Mouse (Mus musculus) lung, embryonic 15.5 days (tissue): ENCODE measurements around the gene Anks1b. TPM values are rescaled to one million over a fixed set of nuclear protein-coding genes. Genes with fewer than 3 reads are reported as not detected.

Experiments used
- ATAC-seq: fragments of 200-750 bp; cut with Nextera tagmentation; 2 replicates; pipeline ENCODE4 v1.8.0; 2017; ENCODE audit warnings: moderate number of reproducible peaks, borderline replicate concordance; ENCODE audit not compliant: low FRiP score, low TSS enrichment; ENCODE audit errors: extremely low read depth
- H3K27ac ChIP-seq: fragments of 300-500 bp; sonication (generic); 2 replicates; pipeline ENCODE4 v1.5.1; 2015; ENCODE audit warnings: moderate library complexity, mild to moderate bottlenecking, inconsistent platforms
- H3K27me3 ChIP-seq: fragments of 300-500 bp; sonication (generic); 2 replicates; pipeline ENCODE4 v1.6.1; 2015; ENCODE audit warnings: inconsistent platforms
- H3K36me3 ChIP-seq: fragments of 300-500 bp; sonication (generic); 2 replicates; pipeline ENCODE4 v1.6.1; 2015; ENCODE audit warnings: inconsistent platforms
- H3K4me1 ChIP-seq: fragments of 300-500 bp; sonication (generic); 2 replicates; pipeline ENCODE4 v1.6.1; 2015; ENCODE audit warnings: inconsistent platforms
- H3K4me2 ChIP-seq: fragments of 300-500 bp; sonication (generic); 2 replicates; pipeline ENCODE4 v1.6.1; 2015; ENCODE audit warnings: inconsistent platforms, mild to moderate bottlenecking, moderate library complexity
- H3K4me3 ChIP-seq: fragments of 300-500 bp; sonication (generic); 2 replicates; pipeline ENCODE4 v1.5.1; 2015; ENCODE audit warnings: mild to moderate bottlenecking, inconsistent platforms
- H3K9ac ChIP-seq: fragments of 300-500 bp; sonication (generic); 2 replicates; pipeline ENCODE4 v1.6.1; 2015; ENCODE audit warnings: inconsistent platforms
- H3K9me3 ChIP-seq: fragments of 300-500 bp; sonication (generic); 2 replicates; pipeline ENCODE4 v1.6.1; 2016; ENCODE audit warnings: inconsistent platforms
- WGBS: fragments of 180-500 bp; shearing (Covaris S2); methylation state at CpG from one replicate; pipeline ENCODE4 v1.1.7; 2015; 5-methylcytosine and 5-hydroxymethylcytosine counted together
- polyA plus RNA-seq: library from polyadenylated mRNA; unstranded; fragments of >200 nt; fragmentation: Nextera tagmentation; extraction: Ambion mirVana; gene quantifications from 2 replicates; pipeline ENCODE4 v1.2.1, GENCODE M21; 2015

The Anks1b gene
- polyA plus RNA-seq, 1 experiment from 2014 or later: 0.47 TPM

DNA sequence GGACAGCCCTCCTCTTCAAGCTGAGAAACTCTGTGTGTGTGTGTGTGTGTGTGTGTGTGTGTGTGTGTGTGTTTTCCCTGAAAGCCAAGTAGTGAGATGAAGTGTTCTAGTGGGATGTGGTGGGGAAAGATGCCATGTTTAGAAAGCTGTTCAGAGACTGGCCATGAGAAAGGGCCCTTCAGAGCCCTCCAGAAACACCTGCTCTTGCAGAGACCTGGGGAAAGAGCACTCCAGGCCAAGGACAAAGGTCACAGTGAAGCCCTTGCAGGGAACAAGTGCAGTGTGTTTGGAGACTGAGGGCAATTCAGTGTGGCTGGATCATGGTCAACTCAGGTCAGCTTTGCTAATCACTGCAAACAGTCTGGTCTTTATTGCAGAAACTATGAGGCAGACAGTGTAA is 961.9 kb downstream of the Anks1b start:
- Histone ChIP-seq H3K9ac (no peak overlapping the region), H3K4me2 (no peak overlapping the region), H3K27ac (no peak overlapping the region), H3K4me1 (no peaks in the 10 kb centered on the region), H3K36me3 (no peaks in the 10 kb centered on the region), H3K27me3 (peaks cover 26% of the 10 kb centered on the region), H3K4me3 (no peak overlapping the region), H3K9me3 (no peaks in the 10 kb centered on the region)
- ATAC-seq: no peak

DNA sequence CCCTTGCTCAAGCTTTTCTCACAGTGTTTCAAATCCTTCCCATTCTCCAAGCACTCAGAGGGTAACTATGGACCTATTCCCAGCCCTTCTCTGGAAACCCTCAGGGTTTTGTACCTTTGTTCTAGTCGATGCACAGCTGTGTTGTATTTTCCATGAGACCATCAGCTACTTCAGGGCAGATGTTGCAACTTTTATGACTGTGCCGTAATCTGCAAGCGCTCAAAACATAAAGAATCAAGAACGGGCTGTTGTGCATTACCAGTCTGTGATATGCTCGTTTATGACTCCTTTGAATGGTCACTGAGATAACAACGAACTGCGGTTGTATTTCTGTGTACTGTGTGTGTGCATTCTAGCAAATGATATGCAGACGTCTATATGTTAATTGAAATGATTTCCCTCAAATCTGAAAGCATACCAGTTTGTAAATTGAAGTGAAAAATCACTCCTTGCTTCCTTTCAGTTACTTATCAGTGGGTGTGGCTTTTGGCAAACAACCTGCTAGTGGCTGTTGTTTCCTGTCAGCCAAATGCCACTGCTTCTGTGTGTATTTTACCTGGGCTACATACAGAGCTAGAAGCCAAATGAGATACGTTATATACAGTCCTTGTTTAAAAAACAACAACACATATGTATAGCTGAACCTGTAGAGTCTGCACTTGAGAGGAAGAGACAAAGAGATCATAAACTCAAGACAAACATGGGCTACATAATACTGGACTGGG is 966.5 kb downstream of the Anks1b start:
- Histone ChIP-seq H3K27me3 (no peaks in the 10 kb centered on the region), H3K4me2 (no peak overlapping the region), H3K4me1 (no peaks in the 10 kb centered on the region), H3K9ac (no peak overlapping the region), H3K4me3 (no peak overlapping the region), H3K36me3 (no peaks in the 10 kb centered on the region), H3K9me3 (no peaks in the 10 kb centered on the region), H3K27ac (no peak overlapping the region)
- 83% methylated on average over 9 of the region's 9 CpGs for WGBS
- ATAC-seq: no peak

DNA sequence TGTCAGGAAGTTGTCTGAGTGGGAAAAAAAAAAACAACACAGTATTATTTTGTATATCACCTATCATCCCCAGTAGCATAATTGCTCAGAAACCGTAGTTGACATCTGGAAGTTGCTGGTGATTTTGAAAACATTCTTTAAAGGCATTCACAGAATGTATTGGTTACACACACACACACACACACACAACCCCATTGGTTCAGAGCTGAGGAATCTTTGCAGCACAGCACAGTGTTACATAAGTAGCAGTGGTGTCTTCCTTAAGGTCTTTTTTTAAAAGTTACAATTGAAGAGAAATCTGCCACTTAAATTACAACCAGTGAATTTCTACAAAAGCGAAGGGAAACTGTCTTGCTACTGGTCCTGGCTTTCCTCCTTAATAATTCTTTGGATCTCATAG is 969.1 kb downstream of the Anks1b start:
- H3K9ac ChIP-seq: no peak overlapping the region
- no peak for ATAC-seq
- no peak overlapping the region for H3K4me2 ChIP-seq
- no peaks in the 10 kb centered on the region for H3K4me1 ChIP-seq
- no peak overlapping the region for H3K27ac ChIP-seq
- no peaks in the 10 kb centered on the region for H3K27me3 ChIP-seq
- WGBS: 69% methylated on average over 2 of the region's 2 CpGs
- H3K4me3 ChIP-seq: no peak overlapping the region
- H3K36me3 ChIP-seq: no peaks in the 10 kb centered on the region
- H3K9me3 ChIP-seq: no peaks in the 10 kb centered on the region

DNA sequence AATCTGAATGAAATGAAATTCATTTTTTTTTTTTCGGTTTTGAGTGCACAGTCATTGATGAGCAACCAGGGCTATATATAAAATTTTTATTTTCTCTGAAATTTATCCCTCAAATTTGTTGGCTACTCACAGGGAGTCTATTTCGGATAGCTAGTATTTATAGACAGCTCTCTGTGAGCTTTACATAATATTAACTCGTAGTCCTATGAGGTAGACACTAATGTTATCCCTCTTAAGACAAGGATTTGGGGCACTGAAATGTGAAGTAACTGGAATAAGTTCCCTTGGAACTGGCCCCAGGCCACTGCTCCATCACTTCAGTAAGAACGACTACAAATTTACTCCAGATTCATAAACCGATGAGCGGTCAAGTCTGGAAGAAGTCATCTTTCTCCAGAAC is 977.8 kb downstream of the Anks1b start:
- Histone ChIP-seq H3K9me3 (no peaks in the 10 kb centered on the region), H3K27ac (no peak overlapping the region), H3K4me1 (no peaks in the 10 kb centered on the region), H3K4me2 (no peak overlapping the region), H3K9ac (no peak overlapping the region), H3K4me3 (no peak overlapping the region), H3K27me3 (no peaks in the 10 kb centered on the region), H3K36me3 (no peaks in the 10 kb centered on the region)
- ATAC-seq: no peak
- 84% methylated on average over 6 of the region's 6 CpGs for WGBS

DNA sequence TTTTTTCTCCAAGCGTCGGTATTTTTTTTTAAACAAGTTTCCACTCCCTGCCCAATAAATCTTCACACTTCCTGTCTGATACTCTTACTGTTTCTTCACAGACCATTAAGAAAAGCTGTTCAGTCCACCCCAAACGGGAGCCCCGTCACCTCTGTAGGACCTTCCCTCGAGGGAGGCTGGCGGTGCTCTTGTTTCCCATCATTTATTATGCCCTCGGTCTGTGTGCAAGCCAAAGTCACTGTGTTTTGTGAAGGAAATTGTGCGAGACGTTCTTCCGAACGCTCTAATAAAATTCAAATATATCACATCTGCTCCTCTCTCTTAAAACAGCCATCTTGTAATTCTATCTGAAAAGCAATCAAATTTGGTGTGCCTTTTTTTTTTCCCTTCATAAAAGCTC is 978.7 kb downstream of the Anks1b start:
- WGBS: 41% methylated on average over 11 of the region's 11 CpGs
- Histone ChIP-seq H3K4me2 (no peak overlapping the region), H3K9ac (no peak overlapping the region), H3K9me3 (no peaks in the 10 kb centered on the region), H3K27me3 (no peaks in the 10 kb centered on the region), H3K4me3 (no peak overlapping the region), H3K27ac (no peak overlapping the region), H3K4me1 (no peaks in the 10 kb centered on the region), H3K36me3 (no peaks in the 10 kb centered on the region)
- no peak for ATAC-seq

DNA sequence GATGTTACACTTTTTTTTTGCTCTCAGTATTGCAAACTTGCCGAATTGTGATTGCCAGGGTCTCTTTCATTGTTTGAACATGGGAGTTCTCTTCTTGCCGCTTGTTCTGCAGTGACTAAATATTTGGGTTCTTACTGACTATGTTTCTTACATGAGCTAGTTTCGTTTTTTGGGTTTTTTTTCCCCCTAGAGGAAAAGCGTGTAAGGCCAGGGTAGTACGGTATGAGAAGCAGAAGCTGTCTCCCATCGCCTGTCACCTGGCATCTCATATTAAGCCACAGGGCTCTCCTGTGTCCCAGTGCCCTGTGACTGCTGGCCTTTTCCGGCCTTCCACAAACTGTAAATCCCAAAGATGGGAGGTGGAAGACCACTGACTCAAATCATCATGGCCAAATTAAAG is 979.1 kb downstream of the Anks1b start:
- ATAC-seq: no peak
- Histone ChIP-seq H3K27ac (no peak overlapping the region), H3K4me2 (no peak overlapping the region), H3K4me1 (no peaks in the 10 kb centered on the region), H3K9me3 (no peaks in the 10 kb centered on the region), H3K27me3 (no peaks in the 10 kb centered on the region), H3K36me3 (no peaks in the 10 kb centered on the region), H3K9ac (no peak overlapping the region), H3K4me3 (no peak overlapping the region)
- WGBS: 66% methylated on average over 7 of the region's 7 CpGs

DNA sequence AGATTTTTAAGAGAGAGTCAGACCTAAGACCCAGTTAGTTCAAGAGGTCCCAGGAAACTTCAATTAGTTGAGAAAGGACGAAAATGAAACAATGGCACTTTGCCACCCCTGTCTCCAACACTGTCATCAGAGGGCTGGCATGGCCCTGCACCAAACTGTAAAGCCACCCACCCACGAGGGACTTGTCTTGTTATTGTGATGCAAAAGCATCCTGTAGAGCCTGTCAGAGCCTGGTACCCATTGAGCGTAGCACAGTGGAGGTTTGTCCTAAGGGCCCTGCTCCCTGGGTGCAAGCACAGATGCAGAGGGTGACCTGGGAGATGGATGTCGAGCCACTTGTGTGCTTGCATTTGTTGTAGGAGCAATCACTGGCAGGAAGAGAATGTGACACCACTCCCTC is 983.4 kb downstream of the Anks1b start:
- Histone ChIP-seq H3K27ac (no peak overlapping the region), H3K27me3 (no peaks in the 10 kb centered on the region), H3K4me3 (no peak overlapping the region), H3K9me3 (no peaks in the 10 kb centered on the region), H3K36me3 (no peaks in the 10 kb centered on the region), H3K9ac (no peak overlapping the region), H3K4me1 (no peaks in the 10 kb centered on the region), H3K4me2 (no peak overlapping the region)
- 35% methylated on average over 4 of the region's 4 CpGs for WGBS
- no peak for ATAC-seq

DNA sequence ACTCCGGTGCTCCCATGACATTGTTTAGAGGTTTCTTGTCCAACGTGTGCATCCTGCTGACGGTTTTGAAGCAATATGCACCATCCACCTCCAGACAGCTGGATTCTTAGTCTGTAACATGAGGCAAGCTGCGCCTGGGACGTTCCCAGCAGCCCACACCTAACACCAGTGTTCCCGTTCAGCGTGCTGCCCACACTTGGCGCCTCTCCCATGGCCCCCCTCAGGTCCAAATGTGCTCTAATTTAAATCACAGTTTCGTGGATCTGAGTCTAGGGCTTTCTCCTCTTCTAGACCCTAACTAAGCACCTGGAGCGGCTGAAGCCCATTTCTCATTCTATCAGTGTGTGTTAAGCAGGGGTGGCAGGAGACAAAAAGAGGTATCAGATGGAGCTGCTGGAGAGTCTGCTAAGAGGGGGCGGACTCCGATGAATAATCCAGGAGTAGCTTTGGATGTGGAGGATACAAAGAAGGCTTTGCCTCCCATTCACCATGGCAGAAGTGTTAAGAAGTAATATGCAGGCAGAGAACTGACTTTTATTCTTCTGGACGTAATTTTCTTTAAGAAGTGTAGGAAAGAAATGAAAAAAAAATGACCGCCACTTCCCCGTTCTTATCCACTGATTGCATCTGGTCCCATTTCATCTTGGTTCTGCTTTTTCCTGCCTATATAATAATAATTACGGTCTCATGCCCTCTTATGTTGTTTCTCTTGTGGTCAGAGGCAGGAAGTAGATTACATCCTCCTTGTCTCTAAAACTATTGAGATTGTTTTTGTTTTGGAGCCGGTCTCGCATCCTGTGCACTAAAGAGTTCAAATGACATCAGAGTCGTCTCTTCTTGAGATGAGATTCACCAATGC is 986.6 kb downstream of the Anks1b start:
- Histone ChIP-seq H3K4me3 (no peak overlapping the region), H3K36me3 (no peaks in the 10 kb centered on the region), H3K9me3 (no peaks in the 10 kb centered on the region), H3K27me3 (no peaks in the 10 kb centered on the region), H3K27ac (no peak overlapping the region), H3K4me1 (no peaks in the 10 kb centered on the region), H3K9ac (no peak overlapping the region), H3K4me2 (no peak overlapping the region)
- no peak for ATAC-seq
- 76% methylated on average over 19 of the region's 19 CpGs for WGBS

DNA sequence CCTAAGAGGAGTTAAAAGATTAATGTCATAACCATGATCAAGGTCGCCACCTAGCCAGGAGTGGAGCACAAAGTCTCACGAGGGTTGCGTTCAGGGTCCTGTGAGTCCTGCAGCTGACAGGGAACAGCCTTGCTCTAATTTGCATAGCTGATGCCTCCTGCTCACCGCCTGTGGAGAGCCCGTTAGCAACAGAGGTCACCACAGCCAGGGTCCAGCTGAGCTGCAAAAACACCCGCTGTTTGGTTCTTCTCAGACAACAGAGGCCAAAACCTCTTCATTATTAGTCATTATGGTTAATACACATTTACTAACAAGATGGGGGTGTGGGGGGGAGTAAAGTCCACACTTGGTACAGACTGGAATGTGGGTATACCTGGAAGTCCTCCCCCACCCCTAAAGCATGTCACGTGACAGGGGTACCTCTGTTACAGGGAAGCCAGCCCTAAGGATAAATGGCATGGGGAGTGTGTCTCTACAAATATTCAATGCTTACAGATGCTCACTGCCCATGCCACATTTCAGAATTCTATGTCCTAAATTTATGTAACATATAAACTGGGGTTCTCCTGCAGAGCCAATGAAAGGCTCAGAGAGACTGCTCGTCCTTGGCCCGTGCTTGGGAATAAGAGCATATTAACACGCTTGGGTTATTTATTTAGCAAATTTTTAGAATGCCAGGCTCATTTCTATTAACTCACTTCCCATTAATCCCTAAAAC is 990.7 kb downstream of the Anks1b start:
- no peaks in the 10 kb centered on the region for H3K9me3 ChIP-seq
- H3K4me2 ChIP-seq: no peak overlapping the region
- no peak overlapping the region for H3K4me3 ChIP-seq
- no peaks in the 10 kb centered on the region for H3K36me3 ChIP-seq
- H3K4me1 ChIP-seq: no peaks in the 10 kb centered on the region
- WGBS: 13% methylated on average over 10 of the region's 10 CpGs
- no peaks in the 10 kb centered on the region for H3K27me3 ChIP-seq
- H3K9ac ChIP-seq: no peak overlapping the region
- no peak overlapping the region for H3K27ac ChIP-seq
- no peak for ATAC-seq

DNA sequence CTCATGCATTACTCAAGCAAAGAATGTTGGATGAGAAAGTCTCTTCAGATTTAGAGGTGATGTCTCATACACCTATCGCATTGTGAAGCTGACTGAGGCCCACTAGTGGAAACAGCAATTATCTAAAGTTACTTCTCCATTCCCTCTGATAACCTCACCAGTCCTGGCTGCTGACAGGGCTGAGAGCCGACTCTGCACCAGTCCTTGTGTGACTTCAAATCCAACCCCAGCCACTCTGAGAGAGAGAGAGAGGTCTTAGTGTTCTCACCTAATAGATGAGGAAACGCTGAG is 991.2 kb downstream of the Anks1b start:
- no peak overlapping the region for H3K27ac ChIP-seq

DNA sequence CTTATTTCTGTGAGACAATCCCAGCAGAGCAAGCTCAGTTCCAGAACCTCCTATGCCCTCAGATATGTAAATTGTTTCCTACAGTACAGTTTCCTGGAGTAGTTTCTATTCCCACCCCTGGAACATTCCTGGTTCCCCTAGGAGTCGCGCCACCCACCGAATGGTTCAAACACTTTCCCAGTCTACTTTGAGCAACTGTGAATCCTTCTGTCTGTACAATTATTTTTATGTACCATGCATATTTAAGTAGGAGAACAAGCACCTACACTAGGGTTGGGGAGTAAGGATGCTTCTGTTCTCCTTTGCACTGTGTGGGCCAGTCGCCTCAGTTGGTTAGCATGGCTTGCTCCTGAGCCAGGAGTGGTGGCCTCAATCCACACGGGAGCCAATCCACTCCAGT is 999.9 kb downstream of the Anks1b start:
- Histone ChIP-seq H3K27ac (no peak overlapping the region), H3K36me3 (no peaks in the 10 kb centered on the region), H3K4me3 (no peak overlapping the region), H3K4me2 (no peak overlapping the region), H3K9ac (no peak overlapping the region), H3K4me1 (no peaks in the 10 kb centered on the region), H3K9me3 (no peaks in the 10 kb centered on the region), H3K27me3 (no peaks in the 10 kb centered on the region)
- ATAC-seq: no peak
- WGBS: 79% methylated on average over 5 of the region's 5 CpGs

More for the DNA sequence above, 991.2 kb downstream of the Anks1b start:
- no peak overlapping the region for H3K4me2 ChIP-seq
- H3K4me1 ChIP-seq: no peaks in the 10 kb centered on the region
- H3K36me3 ChIP-seq: no peaks in the 10 kb centered on the region
- H3K9me3 ChIP-seq: no peaks in the 10 kb centered on the region
- ATAC-seq: no peak
- WGBS: 20% methylated on average over 3 of the region's 3 CpGs
- no peaks in the 10 kb centered on the region for H3K27me3 ChIP-seq
- no peak overlapping the region for H3K4me3 ChIP-seq
- no peak overlapping the region for H3K9ac ChIP-seq

DNA sequence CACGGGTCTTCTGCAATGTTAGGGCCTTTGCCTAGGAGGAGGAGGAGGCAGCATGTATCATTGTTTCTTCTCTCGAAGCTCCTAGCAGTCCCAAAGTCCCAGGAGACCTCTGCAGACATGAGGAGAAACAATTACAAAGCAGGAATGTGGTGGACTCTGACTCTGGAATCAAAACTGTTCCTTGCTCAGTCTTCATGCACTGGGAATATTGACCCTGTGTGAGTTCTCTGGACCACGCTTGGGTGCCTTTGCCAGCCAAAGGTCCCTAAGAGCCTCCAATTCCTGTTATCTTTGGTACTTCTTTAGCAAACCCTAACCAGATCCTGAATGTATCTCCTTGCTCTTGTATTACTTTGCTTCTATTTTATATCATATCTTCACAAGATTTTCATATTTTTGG is 1000.9 kb downstream of the Anks1b start:
- Histone ChIP-seq H3K4me3 (no peak overlapping the region), H3K9me3 (no peaks in the 10 kb centered on the region), H3K36me3 (no peaks in the 10 kb centered on the region), H3K27me3 (no peaks in the 10 kb centered on the region), H3K4me2 (no peak overlapping the region), H3K27ac (no peak overlapping the region), H3K4me1 (no peaks in the 10 kb centered on the region), H3K9ac (no peak overlapping the region)
- ATAC-seq: no peak
- WGBS: 75% methylated on average over 3 of the region's 3 CpGs
